Mouse (Mus musculus): ENCODE results near the gene Gm28053. TPM values are rescaled to one million over a fixed set of nuclear protein-coding genes. Genes with fewer than 3 reads are reported as not detected.
A peak's percentile ranks its signal among the peaks of the same experiment; 100 is the strongest.
"Not testable (repeated sequence)": the region's sequence is repeated elsewhere in the genome, so short reads cannot be mapped to it uniquely, and the experiment has no call there.

Gm28053 gene
- total and polyA plus RNA-seq, 2 experiments: not detected

GRCm38 (mm10) chr6:48681472-48682090 lies 36.8 kb upstream of the Gm28053 start:
- DNase-seq (ENCODE audit: extremely low read depth, low read depth, low spot score): peak; percentile 25
- no peak overlapping the region for H3K9ac ChIP-seq (ENCODE audit: low read depth, low read length)
- peaks cover 3% of the 10 kb centered on the region; the same call in 1 of the 2 replicates for H3K79me2 ChIP-seq (ENCODE audit: control insufficient read depth, insufficient read depth, low read length)
- WGBS: 71% methylated on average over 3 of the region's 3 CpGs
- peaks cover 7% of the 10 kb centered on the region for H3K36me3 ChIP-seq (ENCODE audit: control insufficient read depth, insufficient read depth, low read length)
- peaks cover 8% of the 10 kb centered on the region; the same call in 1 of the 2 replicates for H3K4me1 ChIP-seq (ENCODE audit: control insufficient read depth, insufficient read depth, low read length)
- no peaks in the 10 kb centered on the region for H3K27me3 ChIP-seq (ENCODE audit: control insufficient read depth, insufficient read depth, low read length)
- TF ChIP-seq CTCF (IDR thresholded peaks at IDR 0.05; ENCODE audit: low read depth, low read length) (no peak), POLR2A (IDR thresholded peaks at IDR 0.05; ENCODE audit: extremely low read depth, insufficient read depth, low read length) (no peak)
- H3K27ac ChIP-seq (replicated peaks; ENCODE audit: insufficient read depth, low read depth, low read length): peak overlapping the region; percentile 74; the same call in 1 of the 2 replicates
- no peak overlapping the region for H3K4me3 ChIP-seq (ENCODE audit: insufficient read depth, low read depth, low read length)

- peak overlapping the region; percentile 74 for H3K27ac ChIP-seq (replicated peaks; ENCODE audit: insufficient read depth, low read depth, low read length)
- H3K36me3 ChIP-seq (ENCODE audit: control insufficient read depth, insufficient read depth, low read length): peaks cover 7% of the 10 kb centered on the region
- DNase-seq (ENCODE audit: extremely low read depth, low read depth, low spot score): no peak
- peaks cover 6% of the 10 kb centered on the region; the same call in 1 of the 2 replicates for H3K4me1 ChIP-seq (ENCODE audit: control insufficient read depth, insufficient read depth, low read length)
- H3K4me3 ChIP-seq (ENCODE audit: insufficient read depth, low read depth, low read length): no peak overlapping the region
- no peak for TF ChIP-seq POLR2A (IDR thresholded peaks at IDR 0.05; ENCODE audit: extremely low read depth, insufficient read depth, low read length)
- TF ChIP-seq CTCF (IDR thresholded peaks at IDR 0.05; ENCODE audit: low read depth, low read length): no peak
- 0 out of 2 replicates have a peak overlapping the region, but pooled peaks have one; percentile 62 for H3K9ac ChIP-seq (ENCODE audit: low read depth, low read length)
- WGBS: 79% methylated on average over 4 of the region's 4 CpGs
- H3K27me3 ChIP-seq (ENCODE audit: control insufficient read depth, insufficient read depth, low read length): no peaks in the 10 kb centered on the region
- peaks cover 3% of the 10 kb centered on the region; the same call in 1 of the 2 replicates for H3K79me2 ChIP-seq (ENCODE audit: control insufficient read depth, insufficient read depth, low read length)
Observed at GRCm38 (mm10) chr6:48682271-48682670, 36.1 kb upstream of the Gm28053 start.

DNA sequence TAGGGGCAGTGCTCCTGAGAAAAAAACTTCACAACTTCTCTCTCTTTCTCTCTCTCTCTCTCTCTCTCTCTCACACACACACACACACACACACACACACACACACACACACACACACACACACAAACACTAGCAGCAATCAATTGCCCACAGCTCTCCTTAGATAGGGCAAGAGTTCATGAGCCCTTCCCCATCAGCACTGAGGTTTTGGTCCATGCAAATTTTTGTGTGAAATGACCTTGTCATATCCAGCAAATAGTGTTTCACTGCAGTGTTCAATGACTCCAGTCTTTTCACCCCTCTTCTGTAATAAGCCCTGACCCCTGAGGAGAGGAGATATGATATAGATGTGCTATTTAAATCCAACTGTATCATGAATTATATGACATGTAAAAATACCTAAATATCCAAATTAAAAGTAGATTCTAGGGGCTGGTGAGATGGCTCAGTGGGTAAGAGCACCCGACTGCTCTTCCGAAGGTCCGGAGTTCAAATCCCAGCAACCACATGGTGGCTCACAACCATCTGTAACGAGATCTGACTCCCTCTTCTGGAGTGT lies 35.1 kb upstream of the Gm28053 start:
- H3K36me3 ChIP-seq (ENCODE audit: control insufficient read depth, insufficient read depth, low read length); H3K9ac ChIP-seq (ENCODE audit: low read depth, low read length); H3K27me3 ChIP-seq (ENCODE audit: control insufficient read depth, insufficient read depth, low read length); H3K27ac ChIP-seq (replicated peaks; ENCODE audit: insufficient read depth, low read depth, low read length); DNase-seq (ENCODE audit: extremely low read depth, low read depth, low spot score); H3K4me3 ChIP-seq (ENCODE audit: insufficient read depth, low read depth, low read length); H3K4me1 ChIP-seq (ENCODE audit: control insufficient read depth, insufficient read depth, low read length); H3K79me2 ChIP-seq (ENCODE audit: control insufficient read depth, insufficient read depth, low read length): not testable (repeated sequence)
- 97% methylated on average over 4 of the region's 4 CpGs for WGBS

DNA sequence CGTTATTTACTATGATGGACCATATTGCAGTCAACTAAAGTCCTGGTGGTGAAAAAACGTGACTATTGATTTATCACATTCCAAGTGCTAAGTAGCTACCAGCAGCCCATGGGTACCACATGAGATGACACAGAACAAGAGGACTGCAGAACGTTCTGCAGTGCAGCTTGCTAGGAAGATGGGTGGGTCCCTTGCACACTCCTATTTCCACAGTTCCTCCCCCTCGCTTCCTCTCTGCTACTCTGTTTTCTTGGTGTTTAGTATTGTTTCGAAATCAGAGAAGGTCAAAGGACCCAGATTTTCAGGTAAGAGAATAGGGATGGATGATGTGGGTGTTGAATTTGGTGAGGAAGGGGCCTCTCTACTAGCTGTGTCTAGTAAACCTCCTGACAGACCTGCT lies 34.1 kb upstream of the Gm28053 start, which contains the start of gene Gimap4:
Gimap4 (plus strand) TSS at position 231 of the 400 bp plus-strand sequence.
- 39% methylated on average over 5 of the region's 5 CpGs for WGBS
- Histone ChIP-seq H3K79me2 (ENCODE audit: control insufficient read depth, insufficient read depth, low read length) (no peaks in the 10 kb centered on the region), H3K9ac (ENCODE audit: low read depth, low read length) (peak within 1 kb of the TSS; percentile 34), H3K4me1 (ENCODE audit: control insufficient read depth, insufficient read depth, low read length) (peaks cover 4% of the 10 kb centered on the region; the same call in 1 of the 2 replicates), H3K27me3 (ENCODE audit: control insufficient read depth, insufficient read depth, low read length) (no peaks in the 10 kb centered on the region), H3K27ac (replicated peaks; ENCODE audit: insufficient read depth, low read depth, low read length) (peak within 1 kb of the TSS; percentile 79), H3K4me3 (ENCODE audit: insufficient read depth, low read depth, low read length) (peak within 1 kb of the TSS; percentile 44), H3K36me3 (ENCODE audit: control insufficient read depth, insufficient read depth, low read length) (peaks cover 4% of the 10 kb centered on the region)
- no peak for TF ChIP-seq CTCF (IDR thresholded peaks at IDR 0.05; ENCODE audit: low read depth, low read length)
- TF ChIP-seq POLR2A (IDR thresholded peaks at IDR 0.05; ENCODE audit: extremely low read depth, insufficient read depth, low read length): no peak
- DNase-seq (ENCODE audit: extremely low read depth, low read depth, low spot score): no peak

DNA sequence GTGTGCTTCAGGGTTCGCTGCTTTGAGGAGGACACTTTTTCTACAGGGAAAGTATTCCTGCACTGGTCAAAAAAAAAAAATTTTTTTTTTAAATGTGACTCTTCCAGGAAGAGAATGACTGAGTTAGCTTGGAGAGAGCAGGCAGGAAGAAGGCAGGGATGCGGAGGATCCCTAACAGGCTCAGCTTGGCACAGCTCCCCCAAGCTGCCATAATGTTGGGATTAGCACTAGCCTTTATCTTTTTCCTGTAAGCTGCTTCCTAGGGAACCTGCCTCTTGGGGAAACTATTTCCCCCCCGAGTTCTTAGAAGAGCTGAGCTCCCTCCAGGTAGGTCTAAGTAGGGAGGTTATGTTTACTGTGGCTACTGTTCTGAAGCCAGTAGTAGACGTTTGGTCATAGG lies 33.6 kb upstream of the Gm28053 start:
- WGBS: 68% methylated on average over 4 of the region's 4 CpGs
- H3K27ac ChIP-seq (replicated peaks; ENCODE audit: insufficient read depth, low read depth, low read length): peak overlapping the region; percentile 79
- no peaks in the 10 kb centered on the region for H3K79me2 ChIP-seq (ENCODE audit: control insufficient read depth, insufficient read depth, low read length)
- peak overlapping the region; percentile 44 for H3K4me3 ChIP-seq (ENCODE audit: insufficient read depth, low read depth, low read length)
- H3K9ac ChIP-seq (ENCODE audit: low read depth, low read length): peak overlapping the region; percentile 34
- no peak for DNase-seq (ENCODE audit: extremely low read depth, low read depth, low spot score)
- H3K4me1 ChIP-seq (ENCODE audit: control insufficient read depth, insufficient read depth, low read length): peaks cover 4% of the 10 kb centered on the region; the same call in 1 of the 2 replicates
- H3K36me3 ChIP-seq (ENCODE audit: control insufficient read depth, insufficient read depth, low read length): peaks cover 2% of the 10 kb centered on the region
- TF ChIP-seq POLR2A (IDR thresholded peaks at IDR 0.05; ENCODE audit: extremely low read depth, insufficient read depth, low read length) (no peak), CTCF (IDR thresholded peaks at IDR 0.05; ENCODE audit: low read depth, low read length) (no peak)
- no peaks in the 10 kb centered on the region for H3K27me3 ChIP-seq (ENCODE audit: control insufficient read depth, insufficient read depth, low read length)

DNA sequence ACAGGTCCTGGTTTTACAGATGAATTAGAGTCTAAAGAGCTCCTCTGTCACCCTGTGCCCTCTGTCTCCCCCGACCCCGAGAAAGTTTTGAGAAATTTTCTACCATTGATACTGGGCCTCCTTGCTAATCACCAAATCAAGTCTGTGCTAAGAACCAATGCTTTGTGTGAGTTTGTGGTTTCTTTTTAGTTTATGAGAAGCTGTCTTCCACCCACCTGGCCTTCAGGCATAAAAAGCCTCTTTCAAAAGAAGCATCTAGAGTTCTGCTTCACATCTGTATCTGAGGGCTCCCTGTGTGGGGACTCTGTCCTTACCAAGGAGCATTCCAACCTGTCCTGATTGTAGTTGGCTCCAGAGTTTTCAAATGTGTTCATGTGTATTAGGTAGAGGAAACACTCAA lies 33.2 kb upstream of the Gm28053 start:
- peaks cover 4% of the 10 kb centered on the region; the same call in 1 of the 2 replicates for H3K4me1 ChIP-seq (ENCODE audit: control insufficient read depth, insufficient read depth, low read length)
- peak overlapping the region; percentile 44 for H3K4me3 ChIP-seq (ENCODE audit: insufficient read depth, low read depth, low read length)
- H3K9ac ChIP-seq (ENCODE audit: low read depth, low read length): peak overlapping the region; percentile 34
- H3K36me3 ChIP-seq (ENCODE audit: control insufficient read depth, insufficient read depth, low read length): peaks cover 2% of the 10 kb centered on the region; the same call in 1 of the 2 replicates
- H3K27me3 ChIP-seq (ENCODE audit: control insufficient read depth, insufficient read depth, low read length): no peaks in the 10 kb centered on the region
- WGBS: 73% methylated on average over 2 of the region's 2 CpGs
- DNase-seq (ENCODE audit: extremely low read depth, low read depth, low spot score): no peak
- H3K27ac ChIP-seq (replicated peaks; ENCODE audit: insufficient read depth, low read depth, low read length): peak overlapping the region; percentile 79
- H3K79me2 ChIP-seq (ENCODE audit: control insufficient read depth, insufficient read depth, low read length): no peaks in the 10 kb centered on the region
- TF ChIP-seq CTCF (IDR thresholded peaks at IDR 0.05; ENCODE audit: low read depth, low read length): no peak
- no peak for TF ChIP-seq POLR2A (IDR thresholded peaks at IDR 0.05; ENCODE audit: extremely low read depth, insufficient read depth, low read length)
